Mouse (Mus musculus) embryonic fibroblast, embryonic 13.5 days (primary cell): ENCODE results near the gene Tepsin.

Experiments
- CTCF ChIP-seq: IDR thresholded peaks from 2 replicates; pipeline ENCODE4 v1.5.1; 2011; ENCODE audit warnings: mild to moderate bottlenecking, control low read depth, low read length, moderate library complexity, borderline replicate concordance; ENCODE audit not compliant: insufficient read depth
- POLR2A ChIP-seq: IDR thresholded peaks from 2 replicates; pipeline ENCODE4 v1.6.1; 2011; ENCODE audit warnings: low read depth, mild to moderate bottlenecking, control low read depth, low read length, moderate library complexity

- TF ChIP-seq POLR2A (no peak), CTCF (no peak)
Measured at GRCm38 (mm10) chr11:120041191-120042123, 57.1 kb downstream of the Tepsin start.
